In the genomic region with DNA sequence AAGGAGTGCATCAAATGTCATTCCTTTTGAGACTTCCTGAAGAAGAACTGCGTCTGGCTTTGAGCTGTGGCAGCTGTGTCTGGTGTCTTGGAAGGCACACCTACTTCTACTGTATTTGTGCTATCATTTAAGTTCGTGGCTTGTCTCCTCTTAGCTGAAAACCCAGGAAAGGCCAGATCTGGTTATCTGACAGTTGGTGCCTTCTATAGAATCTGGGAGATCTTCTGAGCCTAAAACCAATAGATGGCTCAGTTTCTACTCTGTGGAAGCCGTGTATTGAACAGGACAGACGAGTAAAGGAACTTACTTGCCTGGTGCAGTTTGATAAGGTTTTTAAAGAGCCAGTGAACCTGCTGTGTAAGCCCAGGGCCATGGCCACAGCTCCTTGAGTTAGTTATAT, we compare ENCODE assay signal across 18 mouse cellular contexts. TPM values are rescaled to one million over a fixed set of nuclear protein-coding genes. Genes with fewer than 3 reads are reported as not detected.
DNase-seq lines count a peak whose midpoint lies in the region; ATAC-seq and TF ChIP-seq lines count a peak whose summit lies in the region.
"Had no signal": no experiment of that assay in that cellular context is flagged by ENCODE, and none has a peak within 500 bp of the region (broad histone marks: within the 10 kb centered on the region; RNA-seq: fewer than 3 reads in every experiment).

No protein-coding gene starts in this region.

- H3K4me3 ChIP-seq in G1E (ENCODE audit: low read depth, low read length) = no peak overlapping the region
- H3K4me3 ChIP-seq in liver, embryonic 12.5 days = no peak overlapping the region
- H3K4me3 ChIP-seq in liver, embryonic 16.5 days (ENCODE audit: low read depth, low read length) = no peak overlapping the region
- H3K4me3 ChIP-seq: embryonic facial prominence, embryonic 12.5 days; forebrain, embryonic 15.5 days; heart, embryonic 13.5 days; hindbrain, embryonic 15.5 days had no signal

- TF ChIP-seq CTCF in G1E (IDR thresholded peaks at IDR 0.05; ENCODE audit: low read depth, low read length) = no peak

- peak overlapping the region; percentile 24 for H3K4me2 ChIP-seq in liver, embryonic 12.5 days
- H3K4me2 ChIP-seq in liver, embryonic 16.5 days (ENCODE audit: low read depth, low read length) = no peak overlapping the region
- H3K4me2 ChIP-seq: embryonic facial prominence, embryonic 12.5 days; forebrain, embryonic 15.5 days; heart, embryonic 13.5 days; hindbrain, embryonic 15.5 days had no signal

- DNase-seq in G1E (ENCODE audit: low spot score) (peak; percentile 27), MEL-GATA-1-ER (ENCODE audit: extremely low read depth, low read depth) (peak; percentile 86)
- DNase-seq in left cerebral cortex, postnatal 4 days = no peak
- no peak for DNase-seq in layer of hippocampus, postnatal 36 days
- DNase-seq in frontal cortex, postnatal 14 days (ENCODE audit: low spot score in 2 of 2) = no peak
- DNase-seq in gastrocnemius, adult 18-20 months (ENCODE audit: low spot score) = no peak
- DNase-seq: adrenal gland, postnatal 14 days; cerebellum, adult 2 months; cerebellum, postnatal 10 days; gastrocnemius, postnatal 14 days; heart, postnatal 36 days had no signal

- peaks cover 55% of the 10 kb centered on the region for H3K4me1 ChIP-seq in G1E (ENCODE audit: insufficient read depth, low read depth, low read length)
- peaks cover 41% of the 10 kb centered on the region for H3K4me1 ChIP-seq in liver, embryonic 12.5 days
- H3K4me1 ChIP-seq in liver, embryonic 16.5 days (ENCODE audit: control insufficient read depth, low read depth, low read length) = peaks cover 9% of the 10 kb centered on the region; the same call in 1 of the 2 replicates

- intact Hi-C loops in left cerebral cortex, postnatal 4 days (cut with DNase I) = no loop called here

- H3K27me3 ChIP-seq in G1E (ENCODE audit: insufficient read depth, low read length) = no peaks in the 10 kb centered on the region
- no peaks in the 10 kb centered on the region for H3K27me3 ChIP-seq in liver, embryonic 12.5 days (replicated peaks)
- no peaks in the 10 kb centered on the region for H3K27me3 ChIP-seq in liver, embryonic 16.5 days (ENCODE audit: control insufficient read depth, insufficient read depth, low read depth, low read length)
- H3K27me3 ChIP-seq: CH12.LX; embryonic facial prominence, embryonic 12.5 days; forebrain, embryonic 15.5 days; heart, embryonic 13.5 days; hindbrain, embryonic 15.5 days had no signal

- ATAC-seq in G1E (ENCODE audit: extremely low read depth, insufficient number of reproducible peaks, low FRiP score, poor library complexity, severe bottlenecking) = peak; percentile 75
- ATAC-seq in liver, embryonic 12.5 days = peak; percentile 82
- peak; percentile 55 for ATAC-seq in liver, embryonic 16.5 days (ENCODE audit: low read depth)
- ATAC-seq: forebrain, embryonic 15.5 days had no signal

- H3K9me3 ChIP-seq in G1E (replicated peaks) = no peaks in the 10 kb centered on the region
- H3K9me3 ChIP-seq in liver, embryonic 12.5 days (replicated peaks) = no peaks in the 10 kb centered on the region
- H3K9me3 ChIP-seq in liver, embryonic 16.5 days (replicated peaks; ENCODE audit: control insufficient read depth, low read length) = no peaks in the 10 kb centered on the region
- H3K9me3 ChIP-seq: embryonic facial prominence, embryonic 12.5 days; forebrain, embryonic 15.5 days; heart, embryonic 13.5 days; hindbrain, embryonic 15.5 days had no signal

- peaks cover 68% of the 10 kb centered on the region for H3K36me3 ChIP-seq in G1E (replicated peaks)
- H3K36me3 ChIP-seq in liver, embryonic 12.5 days = peaks cover 33% of the 10 kb centered on the region
- no peaks in the 10 kb centered on the region; the same call in 1 of the 2 replicates for H3K36me3 ChIP-seq in liver, embryonic 16.5 days (ENCODE audit: control insufficient read depth, insufficient read depth)
- H3K36me3 ChIP-seq: forebrain, embryonic 15.5 days; hindbrain, embryonic 15.5 days had no signal

- peak overlapping the region; percentile 36; the same call in 1 of the 2 replicates for H3K27ac ChIP-seq in liver, embryonic 12.5 days
- peak overlapping the region; percentile 10; the same call in 1 of the 2 replicates for H3K27ac ChIP-seq in liver, embryonic 16.5 days (ENCODE audit: low read length)
- H3K27ac ChIP-seq: embryonic facial prominence, embryonic 12.5 days; forebrain, embryonic 15.5 days; heart, embryonic 13.5 days; hindbrain, embryonic 15.5 days had no signal

- no peak overlapping the region for H3K9ac ChIP-seq in liver, embryonic 12.5 days
- H3K9ac ChIP-seq in liver, embryonic 16.5 days (ENCODE audit: low read depth, low read length) = no peak overlapping the region
- H3K9ac ChIP-seq: embryonic facial prominence, embryonic 12.5 days; forebrain, embryonic 15.5 days; heart, embryonic 13.5 days; hindbrain, embryonic 15.5 days had no signal

- 19% methylated on average over 4 of the region's 4 CpGs for WGBS in liver, embryonic 12.5 days (ENCODE audit: insufficient replicate concordance)
- WGBS in liver, embryonic 16.5 days (ENCODE audit: insufficient replicate concordance) = 22% methylated on average over 4 of the region's 4 CpGs

RNA-seq across cellular contexts. Expression of a gene that starts 5.9 kb away (rescaled TPM):
- total RNA-seq in G1E (2014; fragmentation: Nextera tagmentation) = 86.3 and 91.1 TPM in 2 replicates
- 50.7 and 59.3 TPM in 2 replicates for total RNA-seq in G1E (2017)
- 54.4 and 62.7 TPM in 2 replicates for polyA plus RNA-seq in G1E (2012)
- 22.8 and 24.5 TPM in 2 replicates for polyA plus RNA-seq in liver, embryonic 12.5 days (2016; fragmentation: Nextera tagmentation; extraction: Ambion mirVana)
- polyA plus RNA-seq in liver, embryonic 16.5 days (2015; fragmentation: Nextera tagmentation; extraction: Ambion mirVana) = 20.0 and 20.3 TPM in 2 replicates
- 10 to 100 TPM; 15.3 to 18.8 TPM for total RNA-seq in left cerebral cortex, postnatal 4 days (2021)
- 10 to 100 TPM; 31.8 to 36.3 TPM for total RNA-seq in layer of hippocampus, postnatal 36 days (2021)
- 10 to 100 TPM; 22.1 to 22.2 TPM for total RNA-seq in gastrocnemius, adult 18-20 months (2021)

Comparison
In these comparisons a context has a peak if more than half of its experiments do, and no peak if none do; other contexts are left out.
1. DNase-seq: peak in G1E (single experiment) and MEL-GATA-1-ER (single experiment); none in left cerebral cortex, postnatal 4 days (single experiment), layer of hippocampus, postnatal 36 days (0 of 2), frontal cortex, postnatal 14 days (0 of 2) and gastrocnemius, adult 18-20 months (single experiment).
2. Peak in every context shown above with its lines, with median percentiles within 50 percentile points of each other: ATAC-seq.